Mouse (Mus musculus): ENCODE measurements at regions not wholly inside any gene's neighbourhood (a gene's known extent, or its start where the extent isn't known, plus 50 kb on each side); places are given as distances from the start of the nearest gene placed in this dataset.

DNA sequence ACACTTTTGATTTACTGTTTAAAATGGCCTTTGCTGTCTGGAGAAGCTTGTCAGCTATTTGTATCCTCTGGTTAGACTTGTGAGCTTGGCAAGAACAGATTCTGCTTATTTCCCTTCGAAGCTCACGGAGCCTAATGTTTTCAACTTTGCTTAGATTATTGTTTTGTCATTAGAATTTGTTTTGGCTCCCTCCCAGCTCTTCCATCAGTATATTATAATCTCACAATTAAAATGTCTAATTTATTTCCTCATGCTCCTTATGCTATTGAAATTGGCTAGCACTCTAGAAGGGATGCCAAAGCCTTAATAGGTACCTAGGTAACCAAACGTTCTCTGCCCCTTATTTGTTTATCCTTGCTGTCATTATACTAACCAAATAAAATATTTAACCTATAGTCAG is 171.9 kb downstream of the Irx2 start:
- DNase-seq, result no peak
- intact Hi-C loops (cut with DNase I), result no loop called here

DNA sequence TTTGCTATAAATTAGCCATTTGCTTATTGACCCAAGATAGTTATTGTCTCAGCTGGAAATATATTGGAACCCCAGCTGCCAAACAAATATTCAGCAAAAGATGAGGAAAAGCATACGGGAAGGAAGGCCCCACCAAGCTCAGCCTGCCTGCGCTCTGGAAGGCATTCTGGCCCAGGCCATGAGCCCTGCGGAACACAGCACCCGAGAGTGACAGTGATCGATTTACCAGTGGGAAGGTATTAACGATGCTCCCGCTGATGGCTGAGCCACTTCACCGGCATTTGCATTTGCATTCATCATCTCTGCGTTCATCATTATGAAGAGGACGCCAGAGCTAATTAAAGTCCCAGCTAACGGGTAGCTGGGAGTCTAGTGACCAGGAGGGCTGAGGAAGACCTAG is 174.8 kb downstream of the Irx2 start:
- DNase-seq, result no peak
- intact Hi-C loops (cut with DNase I), result no loop called here

DNA sequence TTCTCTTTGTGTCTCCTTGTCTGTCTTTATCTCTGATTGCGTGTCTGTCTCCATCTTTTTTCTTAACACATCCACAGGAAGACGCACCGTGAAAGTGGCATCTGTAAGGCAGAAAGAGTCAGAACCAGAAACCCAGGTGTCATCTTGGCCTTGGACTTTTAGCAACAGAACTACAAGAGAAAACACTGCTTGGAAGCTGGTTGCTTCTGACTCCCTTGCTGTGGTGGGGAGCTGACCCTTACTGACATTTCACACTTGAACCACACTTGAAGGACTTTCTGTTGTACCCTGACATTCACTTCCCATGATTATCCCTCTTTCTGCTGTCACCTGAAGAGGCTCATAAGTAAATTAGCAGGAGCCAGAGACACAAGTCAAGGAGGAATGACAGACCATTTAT is 180.6 kb downstream of the Irx2 start:
- DNase-seq, result no peak
- intact Hi-C loops (cut with DNase I), result no loop called here

DNA sequence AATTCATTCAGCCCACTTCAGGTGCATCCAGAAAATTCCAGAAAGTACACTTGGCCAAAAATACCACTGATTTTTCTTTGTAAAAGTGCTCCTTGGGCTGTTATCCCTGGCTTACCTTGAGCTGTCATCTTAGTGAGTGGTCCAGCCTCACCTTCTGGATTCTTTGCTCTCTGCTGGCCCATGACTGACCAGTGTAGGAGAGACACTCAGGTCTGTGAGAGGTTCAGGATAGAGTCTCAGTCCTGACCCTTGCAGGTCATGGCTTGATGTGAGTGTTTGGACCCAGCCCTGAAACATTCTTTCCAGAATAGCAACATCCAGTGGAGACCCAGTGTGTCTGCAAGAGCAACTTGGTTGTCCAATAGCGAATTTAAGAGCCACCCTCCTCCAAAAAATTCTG is 182.0 kb downstream of the Irx2 start:
- intact Hi-C loops (cut with DNase I), result no loop called here
- DNase-seq, result no peak

GRCm38 (mm10) chr13:72814616-72815015 is 186.0 kb downstream of the Irx2 start:
- DNase-seq, result no peak
- intact Hi-C loops (cut with DNase I), result no loop called here

DNA sequence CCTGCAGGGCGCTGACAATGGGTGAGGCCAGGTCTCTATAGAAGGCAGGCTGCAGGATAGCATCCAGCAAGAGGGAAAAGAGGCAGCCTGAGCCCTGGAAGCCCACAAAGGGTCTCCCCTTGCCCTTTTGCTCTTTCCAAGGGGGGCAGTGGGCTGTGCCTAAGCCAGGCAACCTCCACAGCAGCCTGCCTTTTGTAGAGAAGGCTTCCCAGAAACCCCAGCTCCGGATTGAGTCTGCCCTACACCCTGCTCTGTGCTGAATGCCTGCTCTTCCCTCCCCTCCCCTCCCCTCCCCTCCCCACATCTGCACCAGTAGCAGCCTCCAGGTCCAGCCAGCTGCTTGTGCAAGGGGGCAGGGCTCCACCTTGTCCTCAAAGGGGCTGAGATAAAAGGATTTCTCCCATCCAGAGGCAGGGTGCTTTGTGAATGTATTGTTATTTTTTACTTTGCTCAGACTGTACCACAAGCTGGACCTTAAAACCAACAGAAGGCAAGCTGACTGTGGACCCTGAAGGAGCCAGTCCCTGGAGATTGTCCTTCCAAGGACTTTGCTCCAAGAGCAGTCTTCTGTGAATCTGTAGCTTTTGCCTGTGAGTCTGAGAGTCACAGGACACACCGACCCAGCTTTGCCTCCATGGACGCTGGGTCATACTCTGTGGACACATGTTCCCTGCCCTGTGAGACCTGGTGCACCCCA is 186.8 kb downstream of the Irx2 start:
- intact Hi-C loops (cut with DNase I), result no loop called here
- no peak for DNase-seq

GRCm38 (mm10) chr13:72815933-72816553 is 187.4 kb downstream of the Irx2 start:
- intact Hi-C loops (cut with DNase I), result no loop called here
- no peak for DNase-seq

GRCm38 (mm10) chr13:72816856-72817255 is 188.2 kb downstream of the Irx2 start:
- intact Hi-C loops (cut with DNase I), result no loop called here
- no peak for DNase-seq

- DNase-seq, result no peak
- intact Hi-C loops (cut with DNase I), result no loop called here
Measured at GRCm38 (mm10) chr13:72817521-72817920, 188.9 kb downstream of the Irx2 start.

DNA sequence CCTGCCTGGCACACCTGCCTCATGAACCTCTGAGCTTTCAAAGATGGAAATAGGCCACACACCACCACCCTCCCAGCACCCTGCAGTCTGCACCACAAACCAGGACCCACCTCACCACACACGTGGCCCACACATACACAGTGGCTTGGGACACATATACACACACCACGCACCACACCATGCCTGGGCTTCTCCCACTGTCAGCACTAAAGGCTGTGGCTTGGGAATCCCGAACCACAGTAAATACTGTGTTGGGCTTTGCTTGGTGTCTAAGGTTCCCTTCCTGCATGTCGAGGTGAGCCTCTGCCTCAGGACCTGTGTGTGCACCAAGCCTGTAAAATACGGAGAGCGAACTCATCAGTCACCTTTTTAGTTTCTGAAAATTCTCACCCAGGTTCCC is 189.3 kb downstream of the Irx2 start:
- no peak for DNase-seq
- intact Hi-C loops (cut with DNase I), result no loop called here

- intact Hi-C loops (cut with DNase I), result no loop called here
- peak; percentile 10 for DNase-seq
Measured at GRCm38 (mm10) chr13:72826613-72827012, 198.0 kb downstream of the Irx2 start.

- DNase-seq, result no peak
- intact Hi-C loops (cut with DNase I), result no loop called here
Measured at GRCm38 (mm10) chr13:72829331-72829730, 200.7 kb downstream of the Irx2 start.

DNA sequence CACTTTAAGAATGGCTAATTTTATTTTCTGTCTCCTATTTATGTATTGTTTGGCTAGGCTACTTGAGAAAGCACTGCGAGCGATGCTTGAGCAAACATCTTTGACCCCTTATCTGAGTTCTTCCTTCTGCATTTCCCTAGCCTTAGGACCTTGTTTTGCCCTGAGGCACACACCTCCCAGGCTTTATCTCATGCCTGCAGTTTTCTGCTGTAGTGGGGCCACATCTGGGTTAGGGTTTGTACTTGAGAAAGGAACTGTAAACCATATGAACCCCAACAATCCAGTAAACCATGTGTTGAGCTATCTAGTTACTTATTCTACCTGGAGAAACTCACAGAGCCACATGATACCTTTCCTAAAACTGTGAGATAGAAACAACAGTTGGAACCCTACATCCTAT is 204.7 kb downstream of the Irx2 start:
- DNase-seq, result no peak
- intact Hi-C loops (cut with DNase I), result no loop called here

DNA sequence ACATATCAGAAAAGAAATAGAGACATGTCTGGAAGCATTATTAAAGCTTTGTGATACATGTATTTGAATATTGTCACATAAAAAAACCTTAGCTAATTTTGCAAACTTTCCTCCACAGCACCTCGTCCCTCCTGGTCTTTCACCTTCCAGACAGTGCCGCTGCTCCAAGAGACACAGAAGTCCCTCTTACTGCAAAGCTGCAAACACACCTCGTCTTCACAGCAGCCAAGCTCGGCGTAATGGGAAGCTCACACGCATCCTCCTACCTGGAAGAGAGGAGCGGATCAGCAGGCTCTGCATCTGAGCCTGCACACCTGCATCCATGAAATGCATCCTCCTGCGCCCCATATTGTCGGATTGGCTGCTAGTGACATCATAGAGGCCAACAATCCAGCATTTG is 208.4 kb downstream of the Irx2 start:
- intact Hi-C loops (cut with DNase I), result no loop called here
- DNase-seq, result no peak

- no peak for DNase-seq
- intact Hi-C loops (cut with DNase I), result no loop called here
Measured at GRCm38 (mm10) chr13:72848097-72848496, 219.5 kb downstream of the Irx2 start.

- intact Hi-C loops (cut with DNase I), result no loop called here
- no peak for DNase-seq
Measured at GRCm38 (mm10) chr13:72849841-72850240, 221.2 kb downstream of the Irx2 start.

- intact Hi-C loops (cut with DNase I), result no loop called here
Measured at GRCm38 (mm10) chr13:72852896-72853295, 224.3 kb downstream of the Irx2 start.

GRCm38 (mm10) chr13:72875921-72876320 is 247.3 kb downstream of the Irx2 start:
- intact Hi-C loops (cut with DNase I), result no loop called here
- DNase-seq, result no peak

More at GRCm38 (mm10) chr13:72852896-72853295, 224.3 kb downstream of the Irx2 start:
- DNase-seq, result no peak

GRCm38 (mm10) chr13:72894982-72895381 is 266.4 kb downstream of the Irx2 start:
- no peak for DNase-seq
- intact Hi-C loops (cut with DNase I), result no loop called here

GRCm38 (mm10) chr13:72902576-72902975 is 274.0 kb downstream of the Irx2 start:
- DNase-seq, result no peak
- intact Hi-C loops (cut with DNase I), result no loop called here

DNA sequence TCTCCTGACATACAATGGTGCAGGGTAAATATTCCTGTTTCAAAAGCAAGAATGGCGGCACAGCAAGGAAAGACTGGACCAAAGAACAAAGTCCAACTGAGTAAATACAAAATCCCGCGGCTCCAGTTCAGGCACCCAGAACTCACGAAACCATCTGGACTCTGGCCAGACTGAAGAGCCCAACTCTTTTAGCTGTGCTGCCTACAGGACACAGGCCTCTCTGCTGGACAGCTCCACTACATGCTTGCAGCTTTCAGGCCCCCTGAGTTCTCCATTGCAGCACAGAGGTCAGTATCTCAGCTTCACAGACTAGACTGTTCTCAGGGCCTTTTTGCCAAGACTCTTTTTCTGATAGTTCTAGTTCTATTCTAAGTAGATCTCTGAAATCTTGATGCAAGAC is 290.3 kb downstream of the Irx2 start:
- no peak for DNase-seq
- intact Hi-C loops (cut with DNase I), result no loop called here

GRCm38 (mm10) chr13:72920368-72920767 is 291.7 kb downstream of the Irx2 start:
- intact Hi-C loops (cut with DNase I), result no loop called here
- no peak for DNase-seq

Data from left cerebral cortex, postnatal 4 days (tissue).